Mouse (Mus musculus) left cerebral cortex, postnatal 14 days (tissue): Measurements from ENCODE around the gene Foxp1. TPM values are rescaled to one million over a fixed set of nuclear protein-coding genes. Genes with fewer than 3 reads are reported as not detected.
A peak's percentile ranks its signal among the peaks of the same experiment; 100 is the strongest.

ENCODE experiments used
- DNase-seq, 2 experiments: peaks; one replicate each; pipeline ENCODE4 v3.0.0; 2021 to 2022; ENCODE audit warnings: low spot score in 2 of 2, mixed read lengths in 1 of 2
- intact Hi-C: fragments of 180-260 bp; cut with DNase I; formaldehyde crosslinking; loops from one replicate; pipeline ENCODE4 v1.15.1; 2025
- microRNA-seq, 2 experiments: library from miRNA; unstranded; fragments of <30 nt; microRNA quantifications; one replicate each; pipeline ENCODE4 v1.2.0; 2022
- total RNA-seq, 2 experiments: library from RNA; stranded (reverse); gene quantifications; 2 replicates each; pipeline ENCODE4 v1.2.3; 2021

Foxp1 gene
- total RNA-seq, 2 experiments from 2014 or later: 137 to 149 TPM

DNA sequence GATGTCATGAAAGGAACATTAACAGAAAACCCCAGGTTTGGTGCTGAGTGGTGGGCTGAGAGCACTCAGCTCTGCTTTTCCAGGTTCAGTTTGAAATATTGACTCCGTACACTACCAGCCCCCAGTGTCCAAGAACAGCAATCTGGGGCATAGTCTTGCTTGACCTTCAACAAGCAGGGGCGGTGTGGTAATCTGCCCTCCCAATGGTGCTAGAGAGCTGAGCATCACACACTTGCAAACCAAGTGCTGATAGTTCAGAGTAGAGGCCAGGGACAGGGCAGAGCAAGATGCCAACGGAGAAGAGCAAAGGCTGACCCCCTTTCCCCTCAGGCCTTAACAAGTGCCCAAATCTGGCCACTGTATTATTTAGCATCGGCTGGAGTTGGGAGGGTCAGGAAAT lies 575.8 kb downstream of the Foxp1 start:
- intact Hi-C loops: no loop called here

DNA sequence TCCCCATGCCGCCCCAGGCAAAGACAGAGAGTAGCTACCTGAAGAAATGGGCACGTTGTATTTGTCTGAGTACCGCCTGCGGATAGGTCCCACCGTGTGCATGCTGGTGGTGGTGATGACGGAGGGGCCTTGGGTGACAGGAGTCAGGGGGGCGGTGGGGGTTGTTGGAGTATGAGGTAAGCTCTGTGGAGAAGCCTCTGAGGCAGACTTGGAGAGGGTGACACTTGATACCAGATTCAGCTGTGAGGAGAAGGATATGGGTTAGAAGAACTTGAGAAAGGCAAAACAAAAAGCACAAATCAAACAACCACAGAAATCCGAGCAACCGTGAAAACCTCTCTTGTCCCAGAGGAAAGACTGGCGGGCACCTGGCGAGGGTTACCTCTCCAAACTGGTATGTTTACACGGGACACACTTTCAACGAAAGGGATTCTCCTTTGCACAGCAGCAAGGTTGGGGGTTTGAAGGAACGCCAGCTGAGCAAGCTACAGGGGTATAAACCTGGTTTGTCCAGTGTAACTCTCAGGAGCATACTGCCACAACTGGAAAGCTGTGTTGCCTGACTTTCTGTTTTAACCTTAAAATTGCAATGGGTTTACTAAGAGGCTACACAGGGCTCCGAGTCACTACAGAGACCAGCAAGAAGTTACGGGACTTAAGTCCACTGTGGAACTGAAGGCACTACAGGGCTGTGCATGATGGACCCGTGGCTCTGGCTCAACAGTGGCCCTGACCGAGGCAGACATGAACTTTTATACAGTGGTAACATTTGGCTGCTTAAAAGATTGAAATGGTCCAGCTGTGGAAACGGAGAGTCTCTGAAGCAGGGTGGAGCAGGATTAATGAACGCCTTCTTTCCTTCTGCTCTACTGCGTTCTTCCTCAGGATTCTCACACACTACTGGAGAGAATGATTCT lies 576.8 kb downstream of the Foxp1 start:
- intact Hi-C loops: no loop called here
- no peak for DNase-seq

More for the DNA sequence above, 575.8 kb downstream of the Foxp1 start:
- no peak for DNase-seq

DNA sequence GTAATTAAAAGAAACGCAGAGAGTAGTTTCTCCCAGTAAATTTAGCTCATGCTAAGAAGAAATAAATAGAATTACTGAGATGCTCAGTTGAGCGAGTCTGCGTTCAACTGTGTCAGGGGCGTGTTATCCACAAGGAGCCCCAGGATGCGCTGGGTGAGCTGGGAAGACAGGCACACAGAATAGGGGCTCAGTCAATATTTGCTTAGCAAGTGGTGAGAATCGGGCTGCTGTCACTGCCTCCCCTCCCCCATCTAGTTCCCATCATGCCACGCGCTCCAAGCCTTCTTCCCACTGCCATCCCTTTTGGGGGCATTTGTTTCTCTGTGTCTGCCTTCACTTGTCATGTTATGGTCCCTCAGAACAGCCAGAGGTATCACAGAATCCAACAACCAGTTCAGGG lies 584.2 kb downstream of the Foxp1 start:
- intact Hi-C loops: loop anchor here (10.0 kb wide), 2 partner anchors 76 to 414 kb away; no protein-coding TSS in a partner anchor
- DNase-seq: no peak

DNA sequence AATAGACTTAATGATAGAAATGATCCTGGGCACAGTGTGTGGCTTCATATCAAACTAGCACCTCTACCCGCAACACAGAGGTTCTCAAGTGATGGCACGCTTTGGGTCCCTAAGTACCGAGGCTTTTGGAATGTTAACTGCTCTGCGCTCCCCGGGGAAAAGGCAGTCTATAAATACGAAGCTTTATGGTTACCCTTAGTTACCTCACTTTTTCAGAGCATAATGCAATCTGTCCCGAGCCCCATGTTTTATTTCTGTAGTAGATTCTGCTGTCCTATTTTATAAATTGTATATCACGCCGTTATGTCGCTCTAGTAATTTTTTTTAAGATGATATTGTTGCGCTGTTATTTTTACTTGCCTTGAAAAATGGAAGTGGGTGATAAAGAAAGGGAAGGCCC lies 585.0 kb downstream of the Foxp1 start:
- DNase-seq: peak; percentile 38 to 61
- intact Hi-C loops: loop anchor here (10.0 kb wide), 2 partner anchors 77 to 413 kb away; no protein-coding TSS in a partner anchor

DNA sequence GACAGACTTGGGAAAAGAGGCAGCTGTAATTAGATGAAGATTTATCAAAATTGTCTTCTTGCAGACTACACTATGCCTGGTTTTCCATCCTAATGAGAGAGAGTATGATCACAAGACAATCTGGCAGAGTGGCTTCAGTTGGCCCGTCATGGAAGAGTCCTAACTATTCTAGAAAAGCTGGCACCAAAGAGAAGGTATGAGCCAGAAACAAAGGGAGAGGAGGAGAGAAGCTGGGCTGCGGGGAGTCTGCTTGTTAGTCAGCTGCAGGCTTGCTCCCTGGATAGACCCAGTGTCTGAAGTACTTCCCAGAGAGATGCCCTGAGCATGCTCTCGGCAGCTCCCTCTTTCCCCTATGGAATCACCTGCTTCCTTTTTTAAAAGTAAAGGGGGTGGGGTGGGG lies 586.1 kb downstream of the Foxp1 start:
- intact Hi-C loops: loop anchor here (10.0 kb wide), 2 partner anchors 78 to 412 kb away; no protein-coding TSS in a partner anchor
- peak in 1 of 2 experiments; percentile 38 for DNase-seq

DNA sequence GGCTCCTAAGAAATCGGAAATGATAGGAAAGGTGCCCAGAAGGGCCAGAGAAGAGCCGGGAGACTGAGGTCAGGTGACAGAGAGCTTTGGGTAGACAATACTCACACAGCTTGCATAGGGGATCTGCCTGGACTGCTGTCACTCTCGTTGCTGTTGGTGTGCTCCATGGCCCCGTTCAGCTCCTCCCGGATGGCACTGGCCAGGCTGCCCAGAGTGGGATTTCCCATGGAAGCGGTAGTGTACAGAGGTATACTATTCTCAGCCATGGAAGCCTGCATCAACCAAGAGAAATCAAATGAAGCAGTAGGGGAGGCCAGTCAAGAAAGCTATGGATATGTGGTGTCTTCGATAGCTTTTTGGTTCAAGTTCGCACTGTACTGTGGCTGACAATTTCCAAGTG lies 587.4 kb downstream of the Foxp1 start:
- intact Hi-C loops: loop anchor here (10.0 kb wide), 2 partner anchors 80 to 410 kb away; no protein-coding TSS in a partner anchor
- no peak for DNase-seq

DNA sequence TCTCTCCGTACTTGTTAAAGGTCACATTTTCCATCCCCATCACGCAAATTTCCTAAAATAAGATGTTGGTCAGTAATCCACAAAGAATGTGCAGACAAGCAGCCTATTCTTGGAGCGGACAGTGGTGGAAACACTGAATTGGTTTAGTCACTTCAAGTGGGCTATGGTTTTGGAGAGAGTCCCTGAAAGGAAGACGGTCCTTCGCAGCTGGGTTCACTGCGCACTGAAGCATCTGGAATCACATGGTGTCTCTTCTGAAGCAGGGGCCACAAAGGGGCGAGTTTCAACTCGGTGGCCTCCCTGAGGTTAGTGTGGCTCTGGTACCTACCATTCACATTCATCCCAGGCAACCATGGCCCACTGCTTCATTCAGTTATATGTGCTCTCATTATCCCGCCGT lies 588.1 kb downstream of the Foxp1 start:
- DNase-seq: no peak
- intact Hi-C loops: loop anchor here (10.0 kb wide), 2 partner anchors 80 to 410 kb away; no protein-coding TSS in a partner anchor

DNA sequence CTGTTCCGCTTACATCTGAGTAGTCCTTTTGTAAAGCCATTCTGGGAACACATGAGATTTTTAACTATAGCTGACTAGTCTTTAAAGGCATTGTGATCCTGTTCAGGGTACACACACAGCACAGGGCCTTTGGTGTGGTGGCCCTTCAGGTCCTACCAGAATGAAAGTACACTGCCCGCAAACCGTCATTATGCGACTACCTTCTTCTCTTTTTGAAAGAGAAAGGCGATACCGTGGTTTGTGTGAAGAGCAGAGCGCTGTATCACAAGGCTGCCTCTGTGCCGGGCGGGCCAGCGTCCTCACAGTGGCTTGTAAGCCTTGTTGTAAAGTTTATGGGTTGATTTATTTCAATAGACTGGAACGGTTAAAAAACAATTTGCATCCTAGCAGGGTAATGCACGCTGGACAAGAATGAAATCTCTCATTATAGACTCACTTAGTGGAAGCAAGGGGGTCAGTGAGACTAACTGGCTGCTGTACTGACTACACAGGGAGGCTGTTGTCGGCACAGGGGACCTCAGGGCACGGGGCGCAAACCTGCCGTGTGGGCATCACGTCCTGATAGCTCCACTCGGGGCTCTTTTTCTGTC lies 589.3 kb downstream of the Foxp1 start:
- DNase-seq: no peak
- intact Hi-C loops: loop anchor here (10.0 kb wide), 2 partner anchors 82 to 408 kb away; no protein-coding TSS in a partner anchor

DNA sequence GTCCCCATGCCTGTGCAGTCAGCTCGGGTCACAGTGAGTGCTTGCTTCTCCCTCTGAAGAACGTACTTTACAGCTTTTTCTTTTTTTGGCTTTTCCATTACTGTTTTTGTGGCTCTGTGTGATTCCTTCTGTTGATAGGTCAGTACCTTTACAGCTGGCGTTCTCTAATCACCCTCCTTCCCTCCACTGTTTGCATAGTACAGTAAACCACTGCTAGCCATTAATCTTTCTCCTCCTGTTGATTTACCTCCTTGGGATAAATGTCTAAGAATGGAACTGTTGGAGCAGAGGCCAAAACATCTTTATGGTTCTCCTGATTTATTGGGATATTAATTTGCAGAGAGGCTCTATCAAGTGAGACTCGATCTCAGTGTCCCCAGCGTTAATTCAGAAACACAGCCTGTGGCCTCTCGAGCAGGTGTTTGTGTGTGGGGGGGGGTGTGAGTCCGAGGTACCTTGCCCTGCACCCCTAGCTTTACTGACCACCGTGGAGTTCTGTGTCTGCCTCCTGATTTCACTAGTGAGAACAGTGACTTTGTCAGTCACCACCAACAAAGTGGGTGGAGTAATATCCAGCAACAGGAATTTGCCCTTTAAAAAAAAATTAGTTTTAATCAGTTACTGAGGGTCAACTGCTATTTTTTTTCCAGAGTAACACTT lies 590.5 kb downstream of the Foxp1 start:
- no peak for DNase-seq
- intact Hi-C loops: loop anchor here (10.0 kb wide), 2 partner anchors 83 to 407 kb away; no protein-coding TSS in a partner anchor

DNA sequence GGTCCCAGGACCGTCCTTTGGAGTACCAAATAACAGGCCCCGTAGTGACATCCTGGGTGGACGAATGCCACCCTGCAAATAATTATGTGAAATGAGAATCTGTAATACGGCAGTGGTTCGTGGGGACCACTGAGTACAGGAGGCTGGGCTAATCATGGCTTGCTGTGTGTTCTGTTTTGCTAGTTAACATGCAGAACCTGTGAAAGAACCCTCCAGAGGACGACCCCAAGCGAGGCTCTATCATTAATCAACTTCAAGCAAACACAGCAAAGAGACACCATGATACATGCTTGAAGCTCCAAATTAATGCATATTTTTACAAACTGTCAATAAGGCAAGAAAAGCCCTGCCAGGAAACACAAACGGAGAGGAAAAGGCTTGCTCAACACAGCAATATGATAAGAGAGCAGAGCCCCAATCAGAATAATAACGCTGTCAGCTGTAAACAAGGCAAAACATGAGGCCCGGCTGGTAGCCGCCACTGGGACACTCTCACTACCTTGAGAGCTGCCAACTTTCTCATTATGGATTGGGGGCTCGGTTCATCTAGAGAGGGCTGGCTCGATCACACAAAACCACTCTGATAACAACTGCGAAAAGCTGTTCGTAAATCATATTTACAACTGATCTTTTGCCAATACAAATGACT lies 591.7 kb downstream of the Foxp1 start:
- no peak for DNase-seq
- intact Hi-C loops: loop anchor here (10.0 kb wide), 2 partner anchors 84 to 406 kb away; no protein-coding TSS in a partner anchor

DNA sequence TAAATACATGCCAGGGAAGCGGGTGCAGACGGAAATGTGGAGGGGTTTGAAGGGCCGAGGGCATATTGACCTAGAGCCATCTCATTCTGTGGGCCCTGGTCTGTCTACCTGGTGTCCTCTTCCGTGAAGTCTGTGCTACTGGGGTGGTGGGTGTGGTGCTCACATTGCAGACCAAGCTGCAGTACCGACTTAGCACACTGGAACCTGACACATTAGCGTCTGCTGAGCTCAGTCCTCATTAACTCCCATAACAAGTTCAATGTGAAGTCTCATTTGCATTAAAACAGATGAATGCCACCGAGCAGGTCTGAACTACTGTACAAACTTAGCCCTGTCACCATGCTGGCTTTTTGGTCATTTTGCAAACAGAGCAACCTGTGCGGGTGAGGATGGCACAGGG lies 594.2 kb downstream of the Foxp1 start:
- DNase-seq: no peak
- intact Hi-C loops: no loop called here

DNA sequence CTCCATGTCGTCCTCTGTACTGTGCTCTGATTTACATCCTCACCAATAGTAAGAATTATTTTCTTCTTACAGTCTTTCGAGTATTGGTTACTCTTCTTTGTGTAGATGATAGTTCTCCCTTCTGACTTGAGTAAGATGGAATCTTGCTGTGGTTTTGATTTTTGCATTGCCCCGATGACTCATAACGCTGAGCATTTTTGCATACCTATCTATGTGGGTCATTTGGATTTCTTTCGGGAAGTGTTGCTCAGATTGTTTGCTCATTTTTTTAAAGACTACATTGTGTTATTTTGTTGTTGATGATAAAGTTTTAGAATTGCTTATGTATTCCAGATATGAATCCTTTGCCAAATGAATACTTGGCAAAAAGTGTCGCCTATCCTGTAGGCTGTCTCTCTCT lies 621.3 kb downstream of the Foxp1 start:
- intact Hi-C loops: no loop called here
- DNase-seq: no peak

DNA sequence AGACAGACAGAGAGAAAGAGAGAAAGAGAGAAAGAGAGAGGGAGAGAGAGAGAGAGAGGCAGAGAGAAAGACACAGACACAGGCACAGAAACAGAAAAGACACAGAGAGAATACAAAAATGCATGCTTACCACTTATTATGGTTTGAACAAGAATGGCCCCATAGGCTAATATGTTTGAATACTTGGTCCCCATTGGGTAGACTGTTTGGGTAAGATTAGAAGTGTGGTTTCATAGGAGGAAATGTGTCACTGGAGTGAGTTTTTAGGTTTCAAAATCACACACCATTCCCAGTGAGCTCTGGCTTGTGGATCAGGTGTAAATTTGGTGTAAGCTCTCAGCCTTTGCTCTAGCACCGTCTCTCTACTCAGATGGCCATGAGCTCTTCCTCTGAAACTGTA lies 644.3 kb downstream of the Foxp1 start:
- intact Hi-C loops: no loop called here

DNA sequence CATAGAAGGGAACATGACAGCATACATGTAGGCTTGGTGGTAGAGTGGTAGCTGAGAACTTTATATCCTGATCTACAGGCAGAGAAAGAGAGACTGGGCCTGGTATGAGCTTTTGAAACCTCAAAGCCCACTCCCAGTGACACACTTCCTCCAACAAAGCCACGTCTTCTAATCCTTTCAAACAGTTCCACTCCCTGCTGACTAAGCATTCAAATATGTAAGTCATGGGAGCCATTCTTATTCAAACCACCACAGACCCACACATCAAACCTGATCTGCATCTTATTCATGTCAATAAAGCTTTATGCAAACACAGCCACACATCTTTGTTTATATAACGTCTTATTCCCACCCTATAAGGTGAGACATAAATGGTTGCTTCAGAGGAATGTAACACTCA lies 646.1 kb downstream of the Foxp1 start:
- no peak for DNase-seq
- intact Hi-C loops: no loop called here

More for the DNA sequence above, 644.3 kb downstream of the Foxp1 start:
- DNase-seq: no peak

Small RNA genes lying within 50 kb of the gene (microRNA-seq; reads per million reads assigned to microRNA genes)
- gene Gm22328: 0 reads per million in 2 experiments
- gene Gm49348: 0 reads per million in 2 experiments

Other genes with a start within 250 kb of the Foxp1 start
- gene Eif4e3, start 144.1 kb upstream of the Foxp1 start, total RNA-seq: 10 to 100 TPM; 14.1 to 14.2 TPM
- 1 to 10 TPM; 5.3 to 6.3 TPM for gene Gm20696, start 144.1 kb upstream of the Foxp1 start, total RNA-seq
- gene Gpr27, start 170.0 kb upstream of the Foxp1 start, total RNA-seq: 10 to 100 TPM; 48.0 to 48.6 TPM
- 1 to 10 TPM; 1.0 to 1.4 TPM for gene Prok2, start 203.7 kb upstream of the Foxp1 start, total RNA-seq